Mouse (Mus musculus): Measurements from ENCODE around the gene Il17rb.
A peak's percentile ranks its signal among the peaks of the same experiment; 100 is the strongest.

Gene Il17rb

GRCm38 (mm10) chr14:30015008-30015407 lies 6.3 kb upstream of the Il17rb start:
- DNase-seq: no peak

GRCm38 (mm10) chr14:30014487-30014886 lies 5.8 kb upstream of the Il17rb start:
- no peak for DNase-seq

GRCm38 (mm10) chr14:30011886-30012560 lies 3.3 kb upstream of the Il17rb start:
- no peak for DNase-seq

- DNase-seq: no peak
Measured at GRCm38 (mm10) chr14:30009864-30010560, 1.3 kb upstream of the Il17rb start.

- no peak for DNase-seq
Measured at GRCm38 (mm10) chr14:29999475-29999811, 9.3 kb downstream of the Il17rb start.

GRCm38 (mm10) chr14:29998747-29999474 lies 9.8 kb downstream of the Il17rb start:
- DNase-seq: no peak

GRCm38 (mm10) chr14:29997345-29997744 lies 11.4 kb downstream of the Il17rb start:
- no peak for DNase-seq

GRCm38 (mm10) chr14:29996000-29996751 lies 12.5 kb downstream of the Il17rb start:
- no peak for DNase-seq

- DNase-seq: no peak
Measured at GRCm38 (mm10) chr14:29994976-29995375, 13.7 kb downstream of the Il17rb start.

GRCm38 (mm10) chr14:29988337-29988736 lies 20.4 kb downstream of the Il17rb start:
- no peak for DNase-seq

GRCm38 (mm10) chr14:29987739-29988138 lies 21.0 kb downstream of the Il17rb start:
- no peak for DNase-seq

GRCm38 (mm10) chr14:29987276-29987675 lies 21.4 kb downstream of the Il17rb start:
- DNase-seq: no peak

- no peak for DNase-seq
Measured at GRCm38 (mm10) chr14:29986096-29986495, 22.6 kb downstream of the Il17rb start.

- peak; percentile 50 to 54 for DNase-seq
Measured at GRCm38 (mm10) chr14:29980447-29981205, 28.1 kb downstream of the Il17rb start.

GRCm38 (mm10) chr14:29978254-29979204 lies 30.2 kb downstream of the Il17rb start, which contains the start of gene Actr8:
Actr8 (plus strand) TSS chr14:29978337.
- DNase-seq: peak; percentile 82 to 84

GRCm38 (mm10) chr14:29976927-29977326 lies 31.8 kb downstream of the Il17rb start:
- DNase-seq: no peak

- DNase-seq: no peak
Measured at GRCm38 (mm10) chr14:29971993-29972392, 36.7 kb downstream of the Il17rb start.

- no peak for DNase-seq
Measured at GRCm38 (mm10) chr14:29971446-29971845, 37.2 kb downstream of the Il17rb start.

GRCm38 (mm10) chr14:29968075-29968821 lies 40.4 kb downstream of the Il17rb start, which contains the start of gene Selenok:
Selenok (plus strand) TSS chr14:29968308.
- peak; percentile 93 to 95 for DNase-seq

GRCm38 (mm10) chr14:29967611-29968010 lies 41.1 kb downstream of the Il17rb start:
- DNase-seq: no peak

Measured in B cell, adult 2 months (primary cell).